16 mouse cellular contexts compared by ENCODE assay signal in genomic region chr6:113667611-113668122, GRCm38 (mm10). TPM values are rescaled to one million over a fixed set of nuclear protein-coding genes. Genes with fewer than 3 reads are reported as not detected.
DNase-seq lines count a peak whose midpoint lies in the region; ATAC-seq and TF ChIP-seq lines count a peak whose summit lies in the region.
"Had no signal": no experiment of that assay in that cellular context is flagged by ENCODE, and none has a peak within 500 bp of the region (broad histone marks: within the 10 kb centered on the region; RNA-seq: fewer than 3 reads in every experiment).

No protein-coding gene starts in this region.

- TF ChIP-seq POLR2A in heart, adult 2 months (IDR thresholded peaks at IDR 0.05; ENCODE audit: insufficient read depth, low read depth, low read length): no peak
- TF ChIP-seq POLR2A in testis, adult 2 months (IDR thresholded peaks at IDR 0.05; ENCODE audit: control insufficient read depth, low read depth, low read length): no peak

- no peak for DNase-seq in heart, adult 2 months
- no peak for DNase-seq in heart, postnatal 14 days
- DNase-seq in testis, postnatal 10 days (ENCODE audit: low spot score): no peak
- no peak for DNase-seq in ovary, adult 18-20 months (ENCODE audit: low spot score)
- DNase-seq in thymus, adult 18-20 months: no peak
- DNase-seq in cerebellum, postnatal 25 days: no peak
- DNase-seq: adrenal gland, adult 8-10 months; kidney, postnatal 4 days; lung, adult 2 months; right cerebral cortex, postnatal 4 days had no signal

- no peak for ATAC-seq in limb, embryonic 13.5 days (ENCODE audit: low FRiP score, low read depth)
- ATAC-seq: hindbrain, postnatal 0 days had no signal

- H3K4me2 ChIP-seq in limb, embryonic 13.5 days (replicated peaks): no peak overlapping the region

- no peak for TF ChIP-seq CTCF in heart, adult 2 months (IDR thresholded peaks at IDR 0.05)
- no peak for TF ChIP-seq CTCF in testis, adult 2 months (IDR thresholded peaks at IDR 0.05; ENCODE audit: control insufficient read depth, insufficient read depth, insufficient replicate concordance, low read depth, low read length)

- peak overlapping the region; percentile 82 for H3K27ac ChIP-seq in heart, adult 2 months
- peak overlapping the region; percentile 52 for H3K27ac ChIP-seq in testis, adult 2 months (ENCODE audit: control insufficient read depth, insufficient read depth, low read depth, low read length)
- H3K27ac ChIP-seq in limb, embryonic 13.5 days: peak overlapping the region; percentile 11; the same call in 1 of the 2 replicates
- H3K27ac ChIP-seq: hindbrain, postnatal 0 days had no signal

- H3K4me3 ChIP-seq in heart, adult 2 months: no peak overlapping the region
- H3K4me3 ChIP-seq in testis, adult 2 months (ENCODE audit: control insufficient read depth, low read depth, low read length): no peak overlapping the region
- H3K4me3 ChIP-seq in limb, embryonic 13.5 days: no peak overlapping the region
- H3K4me3 ChIP-seq: myocyte had no signal

- TF ChIP-seq EP300 in heart, adult 2 months (IDR thresholded peaks at IDR 0.05; ENCODE audit: insufficient read depth, low read depth, low read length): no peak

- peaks cover 13% of the 10 kb centered on the region for H3K4me1 ChIP-seq in heart, adult 2 months (ENCODE audit: control insufficient read depth, insufficient read depth, low read length)
- H3K4me1 ChIP-seq in testis, adult 2 months (ENCODE audit: control insufficient read depth, insufficient read depth, low read length): peaks cover 4% of the 10 kb centered on the region
- H3K4me1 ChIP-seq in limb, embryonic 13.5 days: peaks cover 25% of the 10 kb centered on the region

- intact Hi-C loops in heart, adult 2 months (cut with DNase I): loop anchor here (1.0 kb wide), 1 partner anchor 29 kb away; the partner anchor contains the start of gene Irak2
- intact Hi-C loops in heart, postnatal 14 days (cut with DNase I): no loop called here

- H3K9ac ChIP-seq in heart, adult 2 months (ENCODE audit: low read depth, low read length): no peak overlapping the region
- H3K9ac ChIP-seq in limb, embryonic 13.5 days: no peak overlapping the region

- no peaks in the 10 kb centered on the region for H3K27me3 ChIP-seq in heart, adult 2 months (ENCODE audit: control insufficient read depth, insufficient read depth, low read length)
- no peaks in the 10 kb centered on the region for H3K27me3 ChIP-seq in testis, adult 2 months (ENCODE audit: control insufficient read depth, insufficient read depth, low read length)
- H3K27me3 ChIP-seq in limb, embryonic 13.5 days: no peaks in the 10 kb centered on the region

- no peaks in the 10 kb centered on the region for H3K79me2 ChIP-seq in heart, adult 2 months (replicated peaks; ENCODE audit: control insufficient read depth, insufficient read depth, low read length)

- no peaks in the 10 kb centered on the region for H3K36me3 ChIP-seq in heart, adult 2 months (ENCODE audit: control insufficient read depth, insufficient read depth, low read length)
- H3K36me3 ChIP-seq in testis, adult 2 months (ENCODE audit: control insufficient read depth, insufficient read depth, low read length): no peaks in the 10 kb centered on the region
- no peaks in the 10 kb centered on the region for H3K36me3 ChIP-seq in limb, embryonic 13.5 days

- 48% methylated on average over 8 of the region's 8 CpGs for WGBS in heart, adult 2 months
- 44% methylated on average over 8 of the region's 8 CpGs for WGBS in limb, embryonic 13.5 days

- 0 out of 2 replicates have a peak, but pooled peaks cover 5% of the 10 kb centered on the region for H3K9me3 ChIP-seq in limb, embryonic 13.5 days

RNA-seq across cellular contexts. Expression of gene Tatdn2, which starts 29.2 kb away (rescaled TPM):
- total RNA-seq in heart, adult 2 months (2021): 10 to 100 TPM; 66.7 to 71.9 TPM
- polyA plus RNA-seq in heart, adult 2 months (2012; rRNA removed): 17.3 and 36.1 TPM in 2 replicates
- 10 to 100 TPM; 60.0 to 63.2 TPM for total RNA-seq in heart, postnatal 14 days (2021)
- polyA plus RNA-seq in testis, adult 2 months (2012; rRNA removed): 14.2 and 15.9 TPM in 2 replicates
- 0.91 and 1.3 TPM in 2 replicates for polyA plus RNA-seq in limb, embryonic 13.5 days (2015; fragmentation: Nextera tagmentation; extraction: Ambion mirVana)

RNA-seq across cellular contexts. Expression of gene Irak2, which starts 29.4 kb away (rescaled TPM):
- 10 to 100 TPM; 10.4 to 13.6 TPM for total RNA-seq in heart, adult 2 months (2021)
- polyA plus RNA-seq in heart, adult 2 months (2012; rRNA removed): 12.5 and 12.9 TPM in 2 replicates
- 10 to 100 TPM; 12.3 to 14.1 TPM for total RNA-seq in heart, postnatal 14 days (2021)
- 2.4 and 3.3 TPM in 2 replicates for polyA plus RNA-seq in testis, adult 2 months (2012; rRNA removed)
- polyA plus RNA-seq in limb, embryonic 13.5 days (2015; fragmentation: Nextera tagmentation; extraction: Ambion mirVana): 3.4 and 3.6 TPM in 2 replicates

RNA-seq across cellular contexts. Expression of gene Vhl, which starts 43.9 kb away (rescaled TPM):
- 1 to 10 TPM; 8.3 to 8.6 TPM for total RNA-seq in heart, adult 2 months (2021)
- polyA plus RNA-seq in heart, adult 2 months (2012; rRNA removed): 11.2 and 12.0 TPM in 2 replicates
- 10 to 100 TPM; 10.0 to 12.0 TPM for total RNA-seq in heart, postnatal 14 days (2021)
- 222 and 254 TPM in 2 replicates for polyA plus RNA-seq in testis, adult 2 months (2012; rRNA removed)
- polyA plus RNA-seq in limb, embryonic 13.5 days (2015; fragmentation: Nextera tagmentation; extraction: Ambion mirVana): 56.5 and 56.6 TPM in 2 replicates

RNA-seq across cellular contexts. Expression of gene Ghrl, which starts 52.0 kb away (rescaled TPM):
- not detected for total RNA-seq in heart, adult 2 months (2021)
- polyA plus RNA-seq in heart, adult 2 months (2012; rRNA removed): 0.76 and 1.1 TPM in 2 replicates
- total RNA-seq in heart, postnatal 14 days (2021): under 1 TPM in 1 of 2 experiments, not detected in 1; 0.53 TPM
- polyA plus RNA-seq in testis, adult 2 months (2012; rRNA removed): 108 and 119 TPM in 2 replicates
- polyA plus RNA-seq in limb, embryonic 13.5 days (2015; fragmentation: Nextera tagmentation; extraction: Ambion mirVana): 0.65 TPM in 1 of 2 replicates, not detected in the other
- total RNA-seq: hindbrain, postnatal 0 days; left cerebral cortex, postnatal 10 days; megakaryocyte-erythroid progenitor cell, adult 5-6 weeks had no signal

Comparison
In these comparisons a context has a peak if more than half of its experiments do, and no peak if none do; other contexts are left out.
1. H3K27ac ChIP-seq: peak in every context shown above with its lines; median percentile 82 in heart, adult 2 months; 52 in testis, adult 2 months; 11 in limb, embryonic 13.5 days.